Mouse (Mus musculus) thymus, postnatal 14 days (tissue): Measurements from ENCODE around the gene Neu4.
"Not testable (repeated sequence)": the region's sequence is repeated elsewhere in the genome, so short reads cannot be mapped to it uniquely, and the experiment has no call there.

Experiments
- DNase-seq: peaks from one replicate; pipeline ENCODE4 v3.0.0; 2021

Gene Neu4

GRCm38 (mm10) chr1:94020151-94020550 lies at the start of gene Neu4:
Gene Neu4 (plus strand): TSS chr1:94020451.
- no peak for DNase-seq

- not testable (repeated sequence) for DNase-seq
Observed at GRCm38 (mm10) chr1:93970797-93971196, 49.5 kb upstream of the Neu4 start.

DNA sequence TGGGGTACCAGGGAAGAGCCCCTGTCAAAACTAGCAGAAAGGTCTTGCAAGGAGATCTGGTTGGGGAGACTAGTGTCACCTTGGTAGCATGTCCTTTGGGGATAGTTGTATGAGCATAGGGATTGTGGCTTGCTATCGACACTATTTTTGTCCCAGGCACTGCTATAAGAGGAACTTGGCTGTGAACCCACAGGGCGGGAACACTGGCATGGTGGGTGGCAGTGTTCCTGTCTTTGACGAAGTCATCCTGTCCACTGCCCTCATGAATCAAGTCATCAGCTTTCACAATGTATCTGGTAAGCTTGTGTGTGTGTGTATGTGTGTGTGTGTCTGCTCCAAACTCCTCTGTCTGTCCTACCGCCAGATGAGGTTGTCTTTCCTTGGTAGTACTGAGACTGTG lies 44.5 kb upstream of the Neu4 start:
- not testable (repeated sequence) for DNase-seq

GRCm38 (mm10) chr1:93978287-93978686 lies 42.0 kb upstream of the Neu4 start:
- DNase-seq, result not testable (repeated sequence)

- DNase-seq, result not testable (repeated sequence)
Observed at GRCm38 (mm10) chr1:93980932-93981331, 39.3 kb upstream of the Neu4 start.

- no peak for DNase-seq
Observed at GRCm38 (mm10) chr1:93986167-93986566, 34.1 kb upstream of the Neu4 start.

- DNase-seq, result no peak
Observed at GRCm38 (mm10) chr1:93988786-93989185, 31.5 kb upstream of the Neu4 start.

- DNase-seq, result not testable (repeated sequence)
Observed at GRCm38 (mm10) chr1:93990209-93990608, 30.0 kb upstream of the Neu4 start, which contains the start of gene Gal3st2c. Gene Gal3st2c (plus strand): TSS chr1:93990509.

DNA sequence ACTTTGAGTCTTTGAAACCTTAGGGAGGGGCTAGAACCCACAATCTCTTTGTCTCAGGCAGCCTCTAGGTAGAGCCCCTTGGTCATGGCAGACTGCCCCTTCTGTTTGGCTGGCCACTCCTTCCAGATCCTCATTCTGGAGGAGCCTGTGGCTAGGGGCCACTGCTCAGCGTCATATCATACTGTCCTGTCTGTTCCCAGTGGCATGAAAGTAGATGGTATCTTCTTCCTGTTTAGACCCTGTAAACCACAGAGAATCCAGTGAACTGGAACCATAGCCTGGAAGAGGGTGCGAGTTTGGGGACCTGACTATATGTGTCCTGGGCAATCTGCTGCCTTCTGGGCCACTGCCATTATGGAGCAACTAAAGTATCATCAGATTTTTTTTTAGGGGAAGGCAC lies 29.2 kb upstream of the Neu4 start:
- not testable (repeated sequence) for DNase-seq

DNA sequence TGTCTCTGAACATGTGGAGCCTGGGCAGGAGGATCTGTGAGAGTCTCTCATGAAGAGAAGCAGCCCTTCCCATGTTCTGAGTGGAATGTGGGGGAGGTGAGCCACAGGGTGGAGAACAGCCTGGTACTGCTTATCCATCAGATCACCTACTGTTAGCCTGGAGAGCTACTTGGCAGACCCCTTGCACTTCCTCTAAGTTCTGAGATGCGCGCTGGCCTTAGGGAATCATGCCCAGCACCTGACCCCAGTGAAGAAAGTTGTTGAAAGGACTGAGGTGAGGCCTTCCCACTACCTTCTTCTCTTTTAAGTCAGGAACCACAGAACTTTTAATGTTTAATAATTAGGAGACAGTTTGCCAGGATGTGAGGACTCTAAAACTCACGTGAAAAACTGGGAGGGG lies 28.8 kb upstream of the Neu4 start:
- DNase-seq, result not testable (repeated sequence)

- no peak for DNase-seq
Observed at GRCm38 (mm10) chr1:94001023-94001422, 19.2 kb upstream of the Neu4 start.

GRCm38 (mm10) chr1:94005954-94006506 lies 14.2 kb upstream of the Neu4 start:
- not testable (repeated sequence) for DNase-seq

DNA sequence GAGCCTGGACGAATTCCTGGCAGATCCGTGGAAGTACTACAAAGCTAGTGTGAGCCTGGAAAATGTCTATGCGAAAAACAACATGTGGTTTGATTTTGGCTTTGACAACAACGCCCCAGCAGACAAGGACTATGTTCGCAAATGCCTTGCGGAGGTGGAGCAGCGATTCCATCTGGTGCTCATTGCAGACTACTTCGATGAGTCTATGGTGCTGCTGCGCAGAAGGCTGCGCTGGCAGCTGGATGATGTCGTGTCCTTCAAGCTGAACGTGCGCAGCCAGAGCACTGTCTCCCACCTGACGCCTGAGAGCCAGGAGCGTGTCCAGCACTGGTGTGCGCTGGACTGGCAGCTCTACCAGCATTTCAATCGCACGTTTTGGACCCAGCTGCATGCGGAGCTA lies 11.4 kb upstream of the Neu4 start:
- not testable (repeated sequence) for DNase-seq

DNA sequence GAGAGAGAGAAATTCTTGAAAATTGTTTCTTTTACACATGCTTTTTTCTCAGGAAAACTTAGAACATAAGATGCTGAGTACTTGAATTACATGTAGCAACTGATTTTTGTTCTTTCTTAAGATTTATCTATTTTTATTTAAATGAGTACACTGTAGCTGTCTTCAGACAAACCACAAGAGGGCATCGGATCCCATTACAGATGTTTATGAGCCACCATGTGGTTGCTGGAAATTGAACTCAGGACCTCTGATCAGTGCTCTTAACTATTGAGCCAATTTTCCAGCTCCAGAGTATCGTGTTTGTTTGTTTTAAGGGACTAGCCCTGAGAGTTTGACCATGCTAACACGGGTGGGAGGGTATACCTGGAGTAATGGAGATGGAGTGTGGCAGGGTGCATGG lies 8.6 kb upstream of the Neu4 start:
- peak; percentile 23 for DNase-seq

GRCm38 (mm10) chr1:94027506-94028108 lies 7.4 kb downstream of the Neu4 start:
- DNase-seq, result no peak

- DNase-seq, result no peak
Observed at GRCm38 (mm10) chr1:94028741-94029140, 8.5 kb downstream of the Neu4 start.

DNA sequence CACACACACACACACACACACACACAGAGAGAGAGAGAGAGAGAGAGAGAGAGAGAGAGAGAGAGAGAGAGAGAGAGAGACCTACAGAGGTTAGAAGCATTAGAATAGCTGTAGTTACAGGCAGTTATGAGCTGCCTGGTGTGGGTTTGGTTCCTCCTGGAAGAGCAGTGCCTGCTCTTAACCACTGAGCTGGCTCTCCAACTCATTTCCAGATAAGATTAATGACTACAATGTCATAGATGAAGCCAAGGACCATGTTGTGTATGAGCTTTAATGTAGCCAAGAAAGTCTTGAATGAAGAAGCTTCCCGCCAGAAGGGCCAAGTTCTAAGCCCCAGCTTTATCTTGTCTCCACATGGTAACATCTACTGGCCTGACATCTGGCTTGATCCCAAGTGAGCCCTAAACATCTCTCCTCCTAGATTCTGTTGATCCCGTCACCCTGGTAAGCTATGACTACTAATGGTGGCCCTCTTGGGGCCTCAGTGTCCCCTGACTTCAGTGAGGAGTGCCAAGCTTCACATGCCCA lies 12.9 kb downstream of the Neu4 start:
- DNase-seq, result no peak

DNA sequence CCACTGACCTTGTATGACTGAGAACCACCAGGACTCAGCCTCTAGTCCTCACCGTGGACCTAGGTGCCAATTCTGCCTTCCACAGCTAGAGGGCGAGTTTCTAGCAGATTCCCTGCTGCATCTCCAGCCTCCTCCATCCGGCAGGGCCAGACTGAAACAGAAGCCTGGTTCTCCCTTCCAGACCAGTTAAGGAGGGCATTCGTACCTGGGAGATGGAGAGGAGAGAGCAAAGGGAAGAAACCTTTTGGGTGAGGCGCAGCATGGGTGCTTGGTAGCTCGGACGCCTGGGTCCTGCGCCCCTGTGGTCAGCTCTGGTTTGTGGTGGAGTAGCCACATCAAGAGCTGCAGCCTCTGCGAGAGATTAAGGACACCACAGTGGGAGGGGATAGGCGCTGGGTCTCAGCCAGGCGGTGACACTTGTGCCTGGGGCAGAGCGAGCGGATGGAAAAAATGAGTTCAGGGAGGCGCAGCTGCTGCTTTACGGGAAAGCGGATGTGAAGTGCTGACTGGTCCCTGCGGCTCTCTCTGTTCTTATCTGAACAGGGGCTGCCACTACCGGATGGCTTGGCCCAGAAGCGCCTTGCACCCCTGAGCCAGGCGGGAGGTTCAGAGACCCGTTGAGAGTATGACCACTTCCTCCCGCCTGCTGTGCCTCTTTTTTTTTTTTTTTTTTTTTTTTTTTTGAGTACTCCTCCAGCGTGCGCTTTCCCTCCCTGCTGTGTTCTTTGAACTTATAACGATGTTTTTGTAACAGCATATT lies 14.9 kb downstream of the Neu4 start:
- DNase-seq, result peak; percentile 88

GRCm38 (mm10) chr1:94040391-94040790 lies 20.1 kb downstream of the Neu4 start:
- DNase-seq, result no peak

GRCm38 (mm10) chr1:94045559-94045958 lies 25.3 kb downstream of the Neu4 start:
- DNase-seq, result no peak

DNA sequence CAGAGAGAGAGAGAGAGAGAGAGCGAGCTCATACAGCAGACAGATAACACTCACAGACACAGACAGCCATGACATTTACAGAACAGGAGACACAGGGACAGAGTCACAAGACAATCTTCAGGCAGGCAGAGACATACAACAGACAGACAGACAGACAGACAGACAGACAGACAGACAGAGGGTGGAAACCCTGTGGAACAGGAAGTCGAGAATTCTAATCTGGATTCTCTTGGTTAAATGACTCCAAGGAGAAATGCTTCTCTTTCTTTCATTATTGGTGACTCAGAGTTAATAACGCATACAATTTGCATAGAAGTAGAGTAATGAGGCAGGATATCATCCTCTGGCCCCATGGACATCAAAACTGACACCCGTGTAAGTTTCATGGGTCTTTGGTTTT lies 26.3 kb downstream of the Neu4 start:
- no peak for DNase-seq

DNA sequence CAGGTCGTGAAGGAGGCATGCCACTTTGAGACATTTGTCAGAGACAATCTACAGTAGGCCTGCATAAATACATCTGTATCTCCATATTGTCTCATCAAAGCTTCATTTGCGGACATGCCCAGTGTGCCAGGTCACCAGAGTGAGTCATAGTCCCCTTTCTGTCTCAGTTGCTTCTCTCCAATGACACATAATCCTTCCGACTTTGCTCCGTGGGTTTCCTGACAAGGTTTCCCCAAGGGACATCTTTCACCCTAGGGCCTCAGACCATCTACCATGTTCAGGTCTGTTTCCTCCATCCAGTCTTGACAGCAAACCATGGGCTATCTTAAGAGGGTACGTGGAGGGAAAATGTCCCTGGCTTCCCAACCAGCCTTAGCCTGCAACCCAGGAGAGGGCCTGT lies 30.9 kb downstream of the Neu4 start:
- no peak for DNase-seq

- peak; percentile 59 for DNase-seq
Observed at GRCm38 (mm10) chr1:94052373-94052772, 32.1 kb downstream of the Neu4 start, which contains the start of gene Pdcd1. Gene Pdcd1 (minus strand): TSS chr1:94052553.
